Mouse (Mus musculus): ENCODE measurements around the gene Sparc.

- no peak for TF ChIP-seq POLR2A (IDR thresholded peaks at IDR 0.05; ENCODE audit: low read depth, low read length)
- TF ChIP-seq CTCF (IDR thresholded peaks at IDR 0.05; ENCODE audit: extremely low read depth, insufficient read depth, insufficient read length, insufficient replicate concordance): no peak
Measured at GRCm38 (mm10) chr11:55449531-55449930, 26.5 kb upstream of the Sparc start.
